In genomic region chr10:14725671-14726070, GRCm38 (mm10) we compare ENCODE assay signal across 22 mouse cellular contexts. TPM values are rescaled to one million over a fixed set of nuclear protein-coding genes. Genes with fewer than 3 reads are reported as not detected.
A peak's percentile ranks its signal among the peaks of the same experiment; 100 is the strongest.
DNase-seq lines count a peak whose midpoint lies in the region; ATAC-seq and TF ChIP-seq lines count a peak whose summit lies in the region.
"Had no signal": no experiment of that assay in that cellular context is flagged by ENCODE, and none has a peak within 500 bp of the region (broad histone marks: within the 10 kb centered on the region; RNA-seq: fewer than 3 reads in every experiment).

No protein-coding gene starts in this region.

- DNase-seq in right cerebral cortex, adult 18-20 months, result peak; percentile 41
- no peak for DNase-seq in right cerebral cortex, postnatal 14 days
- DNase-seq in layer of hippocampus, adult 2 months (ENCODE audit: low spot score in 2 of 2), result peak; percentile 36 to 75
- peak; percentile 3 to 19 for DNase-seq in left cerebral cortex, adult 9 months (ENCODE audit: low spot score in 2 of 2)
- DNase-seq in adrenal gland, adult 8-10 months, result no peak
- no peak for DNase-seq in gastrocnemius, adult 18-20 months (ENCODE audit: low spot score)
- DNase-seq: cerebellum, adult 11 months; cerebellum, postnatal 25 days; heart, adult 18-20 months; lung, postnatal 10 days had no signal

- ATAC-seq in activated CD4-positive, CD25-positive, alpha-beta regulatory T cell, adult 4 months, result no peak
- ATAC-seq: midbrain, embryonic 16.5 days had no signal

- no peak for TF ChIP-seq CTCF in layer of hippocampus, adult 2 months (conservative IDR thresholded peaks at IDR 0.05)

- peak overlapping the region; percentile 84 for H3K27ac ChIP-seq in layer of hippocampus, adult 2 months
- H3K27ac ChIP-seq: forebrain, embryonic 12.5 days had no signal

- H3K4me3 ChIP-seq in layer of hippocampus, adult 2 months, result no peak overlapping the region
- H3K4me3 ChIP-seq: forebrain, embryonic 12.5 days; megakaryocyte, embryonic 14.5 days had no signal

RNA-seq across cellular contexts. Expression of gene Gje1, which starts 7.7 kb away (rescaled TPM):
- total RNA-seq in layer of hippocampus, adult 2 months (2021), result not detected
- total RNA-seq in adrenal gland, adult 8-10 months (2022), result not detected
- total RNA-seq in gastrocnemius, adult 18-20 months (2021), result not detected
- not detected for polyA plus RNA-seq in activated CD4-positive, CD25-positive, alpha-beta regulatory T cell, adult 4 months (2017; shearing (Covaris generic))
- total RNA-seq: gastrocnemius, adult 8-10 months; heart, adult 18-20 months; hematopoietic stem cell, adult 5-6 weeks had no signal
- polyA plus RNA-seq: C2C12; forebrain, embryonic 12.5 days; heart, embryonic 14.5 days; kidney, embryonic 14.5 days; large intestine, adult 2 months; limb, embryonic 14.5 days; liver, embryonic 16.5 days; midbrain, embryonic 16.5 days had no signal

RNA-seq across cellular contexts. Expression of gene Nmbr, which starts 20.3 kb away (rescaled TPM):
- 1 to 10 TPM; 3.8 to 4.9 TPM for total RNA-seq in layer of hippocampus, adult 2 months (2021)
- under 1 TPM in 3 of 4 experiments, not detected in 1; 0.48 to 0.95 (median 0.49) TPM for total RNA-seq in adrenal gland, adult 8-10 months (2022)
- total RNA-seq in gastrocnemius, adult 18-20 months (2021), result 1 to 10 TPM; 1.9 to 3.0 TPM
- polyA plus RNA-seq in activated CD4-positive, CD25-positive, alpha-beta regulatory T cell, adult 4 months (2017; shearing (Covaris generic)), result not detected
- total RNA-seq: heart, adult 18-20 months had no signal
- polyA plus RNA-seq: large intestine, adult 2 months; liver, embryonic 16.5 days had no signal

RNA-seq across cellular contexts. Expression of gene Vta1, which starts 20.3 kb away (rescaled TPM):
- 10 to 100 TPM; 70.7 to 78.1 TPM for total RNA-seq in layer of hippocampus, adult 2 months (2021)
- total RNA-seq in adrenal gland, adult 8-10 months (2022), result 10 to 100 TPM; 46.2 to 52.8 (median 49.2) TPM
- 10 to 100 TPM; 32.4 to 36.6 TPM for total RNA-seq in gastrocnemius, adult 18-20 months (2021)
- 10 to 100 TPM; 85.4 to 92.7 TPM for polyA plus RNA-seq in activated CD4-positive, CD25-positive, alpha-beta regulatory T cell, adult 4 months (2017; shearing (Covaris generic))

Comparison
In these comparisons a context has a peak if more than half of its experiments do, and no peak if none do; other contexts are left out.
1. DNase-seq: peak in right cerebral cortex, adult 18-20 months (single experiment), layer of hippocampus, adult 2 months (2 of 2) and left cerebral cortex, adult 9 months (2 of 2); none in right cerebral cortex, postnatal 14 days (single experiment), adrenal gland, adult 8-10 months (single experiment) and gastrocnemius, adult 18-20 months (single experiment).